Mouse (Mus musculus): Measurements from ENCODE around the gene Fibcd1. TPM values are rescaled to one million over a fixed set of nuclear protein-coding genes. Genes with fewer than 3 reads are reported as not detected.

Gene Fibcd1
- polyA plus RNA-seq, 1 experiment from 2014 or later, result 0.29 TPM

Other genes starting within 250 kb of the Fibcd1 start
- gene Prdm12, start 206.0 kb downstream of the Fibcd1 start, polyA plus RNA-seq (2015; fragmentation: Nextera tagmentation; extraction: Ambion mirVana), result 0.08 and 0.19 TPM in 2 replicates
- 61.8 and 64.0 TPM in 2 replicates for gene Exosc2, start 175.3 kb downstream of the Fibcd1 start, polyA plus RNA-seq (2015; fragmentation: Nextera tagmentation; extraction: Ambion mirVana)
- 40.9 and 42.3 TPM in 2 replicates for gene Abl1, start 157.6 kb downstream of the Fibcd1 start, polyA plus RNA-seq (2015; fragmentation: Nextera tagmentation; extraction: Ambion mirVana)
- gene Qrfp, start 35.4 kb downstream of the Fibcd1 start, polyA plus RNA-seq (2015; fragmentation: Nextera tagmentation; extraction: Ambion mirVana), result 0.07 TPM in 1 of 2 replicates, not detected in the other
- gene Lamc3, start 41.3 kb upstream of the Fibcd1 start, polyA plus RNA-seq (2015; fragmentation: Nextera tagmentation; extraction: Ambion mirVana), result 6.1 and 7.2 TPM in 2 replicates
- gene Aif1l, start 104.1 kb upstream of the Fibcd1 start, polyA plus RNA-seq (2015; fragmentation: Nextera tagmentation; extraction: Ambion mirVana), result 23.8 and 26.6 TPM in 2 replicates
- 77.4 and 86.8 TPM in 2 replicates for gene Nup214, start 128.4 kb upstream of the Fibcd1 start, polyA plus RNA-seq (2015; fragmentation: Nextera tagmentation; extraction: Ambion mirVana)
- 3.9 and 6.0 TPM in 2 replicates for gene Fam78a, start 238.9 kb upstream of the Fibcd1 start, polyA plus RNA-seq (2015; fragmentation: Nextera tagmentation; extraction: Ambion mirVana)
- 9.4 and 10.0 TPM in 2 replicates for gene Plpp7, start 249.5 kb upstream of the Fibcd1 start, polyA plus RNA-seq (2015; fragmentation: Nextera tagmentation; extraction: Ambion mirVana)